Mouse (Mus musculus) C2C12 (cell line): ENCODE results near the gene Caln1. TPM values are rescaled to one million over a fixed set of nuclear protein-coding genes. Genes with fewer than 3 reads are reported as not detected.

Source experiments
- H3K27me3 ChIP-seq: one replicate; pipeline ENCODE4 v1.6.1; 2011; ENCODE audit not compliant: control insufficient read depth, insufficient read depth, insufficient read length
- H3K36me3 ChIP-seq: one replicate; pipeline ENCODE4 v1.6.1; 2011; ENCODE audit not compliant: control insufficient read depth, insufficient read depth
- H3K4me3 ChIP-seq: one replicate; pipeline ENCODE4 v1.5.1; 2011; ENCODE audit warnings: mild to moderate bottlenecking, control low read depth; ENCODE audit not compliant: poor library complexity, insufficient read depth, severe bottlenecking
- H3K79me2 ChIP-seq: one replicate; pipeline ENCODE4 v1.6.1; 2011; ENCODE audit not compliant: control insufficient read depth, insufficient read depth
- H3K79me3 ChIP-seq: one replicate; pipeline ENCODE4 v1.6.1; 2011; ENCODE audit warnings: low read depth, control low read depth
- H3ac ChIP-seq: one replicate; pipeline ENCODE3; 2011; ENCODE audit warnings: low read depth; ENCODE audit not compliant: control insufficient read depth, insufficient read length
- CEBPB ChIP-seq: IDR thresholded peaks from one replicate; pipeline ENCODE4 v1.6.1; 2011; ENCODE audit warnings: low read depth, mild to moderate bottlenecking, control low read depth, moderate library complexity
- CTCF ChIP-seq: IDR thresholded peaks from one replicate; pipeline ENCODE4 v1.5.1; 2011; ENCODE audit not compliant: control insufficient read depth, insufficient read depth, insufficient read length
- FOSL1 ChIP-seq: IDR thresholded peaks from one replicate; pipeline ENCODE4 v1.8.0; 2011; ENCODE audit warnings: mild to moderate bottlenecking, low read length; ENCODE audit not compliant: poor library complexity, insufficient read depth, severe bottlenecking
- MAX ChIP-seq: IDR thresholded peaks from one replicate; pipeline ENCODE4 v1.6.1; 2011; ENCODE audit warnings: mild to moderate bottlenecking, control low read depth
- MYOD1 ChIP-seq: IDR thresholded peaks from one replicate; pipeline ENCODE4 v1.6.1; 2011; ENCODE audit warnings: low read depth; ENCODE audit not compliant: control insufficient read depth, insufficient read length
- MYOG ChIP-seq: IDR thresholded peaks from one replicate; pipeline ENCODE4 v1.6.1; 2011; ENCODE audit not compliant: control insufficient read depth, insufficient read length; ENCODE audit errors: extremely low read depth
- USF1 ChIP-seq: IDR thresholded peaks from one replicate; pipeline ENCODE4 v1.6.1; 2011; ENCODE audit warnings: low read depth, mild to moderate bottlenecking, control low read depth, moderate library complexity
- long read RNA-seq, 2 experiments: library from polyadenylated mRNA; unstranded; transcript quantifications; one replicate each; pipeline ENCODE4 v2.0.0; 2019 to 2020
- polyA plus RNA-seq: library from polyadenylated mRNA; unstranded; fragments of >200 nt; fragmentation: generic; extraction: Trizol; gene quantifications from one replicate; pipeline ENCODE4 v1.2.1, GENCODE M21; 2012; ENCODE audit warnings: missing spikeins

Gene Caln1
- 0.02 TPM for polyA plus RNA-seq
- long read RNA-seq, experiment 1, result 0 reads
- long read RNA-seq, experiment 2, result 0 reads

DNA sequence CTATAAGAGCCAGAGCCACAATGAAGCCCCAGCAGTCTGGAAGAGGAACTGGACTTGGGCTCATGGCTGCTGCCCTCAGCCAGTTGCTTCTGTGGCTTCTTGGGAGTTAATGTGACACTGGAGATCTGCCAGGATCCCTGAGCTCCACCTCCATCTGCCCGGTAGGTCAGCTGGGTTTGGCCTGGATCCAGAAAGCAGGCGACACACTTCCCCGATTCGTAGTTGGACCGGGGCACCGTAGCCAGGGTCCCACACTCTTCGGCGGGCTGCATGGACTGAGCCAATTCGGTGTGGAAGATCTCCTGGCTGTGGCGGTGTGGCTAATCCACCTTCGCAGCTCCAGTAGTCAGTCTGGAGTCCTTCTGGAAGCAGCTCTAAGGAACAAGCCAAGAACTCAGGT, at the start of gene Caln1:
Caln1 (plus strand) TSS at position 219 of the 400 bp plus-strand sequence.
- TF ChIP-seq USF1 (no peak), CTCF (no peak), CEBPB (no peak), MAX (no peak), MYOD1 (no peak), FOSL1 (no peak), MYOG (no peak)
- no peaks in the 10 kb centered on the region for H3K36me3 ChIP-seq
- no peak within 1 kb of the TSS for H3K4me3 ChIP-seq
- H3K79me2 ChIP-seq, result no peaks in the 10 kb centered on the region
- no peak within 1 kb of the TSS for H3ac ChIP-seq
- H3K79me3 ChIP-seq, result no peaks in the 10 kb centered on the region
- H3K27me3 ChIP-seq, result no peaks in the 10 kb centered on the region

- H3K79me2 ChIP-seq, result no peaks in the 10 kb centered on the region
- no peak overlapping the region for H3ac ChIP-seq
- H3K4me3 ChIP-seq, result no peak overlapping the region
- TF ChIP-seq MYOD1 (no peak), USF1 (no peak), MYOG (no peak), CEBPB (no peak), MAX (no peak), CTCF (no peak), FOSL1 (no peak)
- H3K27me3 ChIP-seq, result no peaks in the 10 kb centered on the region
- H3K36me3 ChIP-seq, result no peaks in the 10 kb centered on the region
- no peaks in the 10 kb centered on the region for H3K79me3 ChIP-seq
Observed at GRCm38 (mm10) chr5:130319783-130320182, 49.5 kb upstream of the Caln1 start.

DNA sequence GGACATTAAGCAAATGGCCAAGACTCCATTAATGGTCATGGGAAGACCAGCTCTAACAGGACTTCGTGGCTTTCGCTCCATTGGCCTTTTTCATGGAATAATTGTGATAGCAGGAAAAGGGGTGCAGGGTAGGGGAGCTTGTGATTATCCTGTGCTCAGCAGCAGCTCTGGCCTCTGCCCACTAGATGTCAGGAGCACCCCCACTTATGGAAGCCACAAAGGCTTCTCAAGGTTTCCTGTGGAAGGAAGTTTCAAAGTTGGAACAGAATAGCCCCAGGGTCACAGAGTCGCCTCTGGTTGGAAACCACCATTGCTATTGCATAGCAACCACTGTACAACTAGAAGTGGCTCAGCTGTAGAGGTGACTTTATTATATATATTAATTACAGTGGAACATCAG, 48.8 kb upstream of the Caln1 start:
- no peak overlapping the region for H3K4me3 ChIP-seq
- no peaks in the 10 kb centered on the region for H3K27me3 ChIP-seq
- no peaks in the 10 kb centered on the region for H3K36me3 ChIP-seq
- no peak overlapping the region for H3ac ChIP-seq
- TF ChIP-seq CEBPB (no peak), USF1 (no peak), CTCF (no peak), MAX (no peak)
- H3K79me2 ChIP-seq, result no peaks in the 10 kb centered on the region
- H3K79me3 ChIP-seq, result no peaks in the 10 kb centered on the region

GRCm38 (mm10) chr5:130325486-130325885, 43.8 kb upstream of the Caln1 start:
- Histone ChIP-seq H3K79me2 (no peaks in the 10 kb centered on the region), H3K27me3 (no peaks in the 10 kb centered on the region), H3ac (no peak overlapping the region), H3K4me3 (no peak overlapping the region), H3K79me3 (no peaks in the 10 kb centered on the region), H3K36me3 (peaks cover 3% of the 10 kb centered on the region)
- no peak for TF ChIP-seq MYOD1
- TF ChIP-seq MYOG, result no peak
- TF ChIP-seq CEBPB, result no peak
- TF ChIP-seq USF1, result no peak
- no peak for TF ChIP-seq CTCF
- TF ChIP-seq MAX, result no peak
- TF ChIP-seq FOSL1, result no peak

GRCm38 (mm10) chr5:130327615-130328263, 41.5 kb upstream of the Caln1 start:
- H3K4me3 ChIP-seq, result no peak overlapping the region
- TF ChIP-seq MYOD1 (no peak), CEBPB (no peak), MAX (no peak), CTCF (no peak), USF1 (no peak), MYOG (no peak), FOSL1 (no peak)

DNA sequence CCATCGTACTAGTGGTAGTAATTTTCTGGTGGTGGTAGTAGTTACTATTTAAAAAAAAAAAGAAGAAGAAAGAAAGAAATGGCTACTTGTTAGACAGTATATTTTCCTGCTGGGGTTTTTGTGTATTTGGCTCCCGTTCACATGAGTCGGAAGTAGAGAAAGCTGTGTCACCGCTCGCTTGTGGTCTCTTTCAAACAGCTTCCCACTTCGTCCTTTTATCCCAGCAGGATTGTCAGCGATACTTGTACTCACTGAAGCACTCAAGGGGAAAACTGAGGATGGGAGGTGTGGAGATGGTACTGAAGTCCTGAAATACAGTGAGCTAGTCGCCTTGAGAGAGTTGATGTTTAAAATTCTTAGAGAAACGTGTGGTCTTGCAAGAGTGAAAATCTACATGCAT, 40.9 kb upstream of the Caln1 start:
- Histone ChIP-seq H3K4me3 (no peak overlapping the region), H3K27me3 (no peaks in the 10 kb centered on the region), H3ac (no peak overlapping the region), H3K79me2 (no peaks in the 10 kb centered on the region), H3K36me3 (peaks cover 3% of the 10 kb centered on the region), H3K79me3 (no peaks in the 10 kb centered on the region)
- TF ChIP-seq USF1, result no peak
- no peak for TF ChIP-seq MYOD1
- TF ChIP-seq MAX, result no peak
- no peak for TF ChIP-seq MYOG
- TF ChIP-seq FOSL1, result no peak
- TF ChIP-seq CTCF, result no peak
- TF ChIP-seq CEBPB, result no peak

More at GRCm38 (mm10) chr5:130327615-130328263, 41.5 kb upstream of the Caln1 start:
- no peaks in the 10 kb centered on the region for H3K79me2 ChIP-seq
- no peaks in the 10 kb centered on the region for H3K27me3 ChIP-seq
- H3ac ChIP-seq, result no peak overlapping the region
- H3K36me3 ChIP-seq, result peaks cover 3% of the 10 kb centered on the region
- no peaks in the 10 kb centered on the region for H3K79me3 ChIP-seq
